Mouse (Mus musculus) left cerebral cortex, postnatal 4 days (tissue): ENCODE results near the gene Intu. TPM values are rescaled to one million over a fixed set of nuclear protein-coding genes. Genes with fewer than 3 reads are reported as not detected.

Experiments used
- DNase-seq: peaks from one replicate; pipeline ENCODE4 v3.0.0-alpha.2; 2022
- intact Hi-C: fragments of 180-260 bp; cut with DNase I; formaldehyde crosslinking; loops from one replicate; pipeline ENCODE4 v1.15.1; 2025
- total RNA-seq, 2 experiments: library from RNA; stranded (reverse); gene quantifications; 2 replicates each; pipeline ENCODE4 v1.2.3; 2021

Gene Intu
- total RNA-seq, 2 experiments from 2014 or later = 5.5 to 8.0 TPM

GRCm38 (mm10) chr3:40678856-40679255 is 147.8 kb downstream of the Intu start:
- intact Hi-C loops = no loop called here
- DNase-seq = no peak

GRCm38 (mm10) chr3:40682404-40682803 is 151.3 kb downstream of the Intu start:
- intact Hi-C loops = no loop called here
- DNase-seq = no peak

GRCm38 (mm10) chr3:40683171-40683570 is 152.1 kb downstream of the Intu start:
- DNase-seq = peak; percentile 10
- intact Hi-C loops = no loop called here

- intact Hi-C loops = no loop called here
- peak; percentile 52 for DNase-seq
Measured at GRCm38 (mm10) chr3:40685855-40686515, 154.9 kb downstream of the Intu start.

- DNase-seq = no peak
- intact Hi-C loops = no loop called here
Measured at GRCm38 (mm10) chr3:40686836-40687235, 155.8 kb downstream of the Intu start.

DNA sequence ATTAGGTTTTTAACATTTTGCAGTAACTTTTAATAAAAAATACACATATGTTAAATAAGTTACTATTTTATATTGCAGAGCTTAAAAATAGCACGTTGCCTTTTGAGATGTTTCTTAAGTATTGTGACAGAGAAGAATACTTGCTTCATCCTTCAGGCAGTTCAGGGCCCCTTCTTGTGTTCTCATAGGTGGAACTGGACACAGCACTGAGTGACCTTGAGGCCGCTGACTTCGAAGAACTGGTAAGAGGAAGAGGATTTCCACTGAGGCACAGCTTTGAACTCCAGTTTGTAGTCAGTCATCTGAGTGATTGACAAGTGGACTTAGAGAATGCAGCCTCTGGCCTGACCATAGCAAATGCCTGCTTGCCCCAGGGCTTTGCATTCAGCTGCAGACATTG is 156.5 kb downstream of the Intu start:
- no peak for DNase-seq

DNA sequence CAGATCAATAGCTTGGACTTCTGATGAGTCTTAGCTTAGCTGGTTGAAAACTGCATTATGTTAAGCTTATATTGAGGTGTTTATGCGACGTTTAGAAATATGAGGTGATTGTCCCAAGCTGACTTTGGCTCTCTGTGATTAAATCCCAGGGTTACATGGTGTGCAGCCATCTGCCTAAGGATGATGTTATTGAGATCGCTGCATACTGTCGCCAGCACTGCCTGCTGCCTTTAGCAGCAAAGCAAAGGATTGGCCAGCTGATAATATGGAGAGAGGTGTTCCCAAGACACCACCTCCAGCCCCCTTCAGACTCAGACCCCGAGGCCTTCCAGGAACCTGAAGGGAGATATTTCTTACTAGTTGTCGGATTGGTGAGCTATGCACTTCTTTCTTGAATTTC is 160.5 kb downstream of the Intu start:
- peak; percentile 38 for DNase-seq
- intact Hi-C loops = no loop called here

More for the DNA sequence above, 156.5 kb downstream of the Intu start:
- intact Hi-C loops = no loop called here

DNA sequence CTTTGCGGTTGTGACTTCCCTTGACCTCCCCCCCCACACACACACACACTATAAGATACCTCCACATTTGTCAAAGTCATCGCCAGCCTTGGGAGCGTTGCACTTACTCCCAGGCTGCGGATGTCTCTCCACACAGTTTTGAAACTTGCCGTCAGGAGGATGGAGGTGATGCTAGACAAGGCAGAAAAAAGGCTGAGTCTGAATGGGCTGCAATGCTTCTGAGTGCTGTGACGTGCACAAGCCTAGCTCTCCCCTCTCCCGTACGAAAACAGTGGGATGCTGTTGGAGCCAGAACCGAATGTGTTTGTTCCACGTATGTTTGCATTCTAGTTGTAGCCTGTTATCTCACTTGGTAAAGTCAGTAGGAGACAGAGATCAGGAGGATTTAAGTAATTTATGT is 162.3 kb downstream of the Intu start:
- DNase-seq = no peak
- intact Hi-C loops = no loop called here

DNA sequence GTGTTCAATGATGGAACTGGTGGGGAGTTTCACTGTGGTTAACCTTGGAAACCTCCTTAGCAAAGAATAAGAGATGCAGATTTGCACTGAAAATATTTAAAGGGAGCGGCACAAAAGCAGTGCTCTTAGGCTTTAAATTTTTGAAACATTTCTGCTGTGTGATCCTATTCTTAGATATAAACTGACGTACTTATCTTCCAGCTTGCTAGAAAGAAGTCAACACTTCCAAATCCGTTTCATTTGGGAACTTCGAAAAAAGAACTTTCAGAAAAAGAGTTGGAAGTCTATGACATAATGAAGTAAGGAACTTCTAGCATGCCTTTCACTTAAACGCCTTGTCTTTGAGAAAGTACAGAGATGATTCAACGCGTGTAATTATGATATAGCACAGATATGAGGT is 162.9 kb downstream of the Intu start:
- no peak for DNase-seq
- intact Hi-C loops = no loop called here

DNA sequence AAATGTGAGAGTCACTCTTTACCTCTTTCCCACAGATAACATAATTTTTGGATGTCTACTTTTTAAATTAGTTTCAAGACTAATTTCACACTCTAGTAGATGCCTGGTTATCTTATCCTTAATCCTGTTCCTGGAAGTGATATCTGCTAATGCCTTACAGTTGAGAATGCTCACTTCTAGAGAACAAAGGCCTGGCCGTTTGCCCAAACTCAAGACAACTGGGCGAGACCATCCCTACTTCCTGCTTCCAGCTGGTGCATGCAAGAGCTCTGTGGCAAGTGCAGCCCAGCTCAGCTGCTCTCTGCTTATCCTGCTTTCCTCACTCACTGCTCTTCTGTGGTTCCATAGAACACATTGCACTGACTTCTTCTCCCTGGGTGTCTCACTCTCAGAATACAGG is 163.4 kb downstream of the Intu start:
- intact Hi-C loops = no loop called here
- DNase-seq = peak; percentile 54

GRCm38 (mm10) chr3:40695162-40695561 is 164.1 kb downstream of the Intu start:
- no peak for DNase-seq
- intact Hi-C loops = no loop called here

- intact Hi-C loops = no loop called here
- DNase-seq = no peak
Measured at GRCm38 (mm10) chr3:40698834-40699233, 167.7 kb downstream of the Intu start.

- no peak for DNase-seq
- intact Hi-C loops = no loop called here
Measured at GRCm38 (mm10) chr3:40704816-40705430, 173.8 kb downstream of the Intu start.

GRCm38 (mm10) chr3:40708655-40709054 is 177.6 kb downstream of the Intu start, which contains the start of gene Slc25a31:
Gene Slc25a31, plus strand, starts transcription at chr3:40708855.
- no peak for DNase-seq
- intact Hi-C loops = no loop called here

- DNase-seq = no peak
- intact Hi-C loops = no loop called here
Measured at GRCm38 (mm10) chr3:40716056-40716455, 185.0 kb downstream of the Intu start.

- intact Hi-C loops = no loop called here
- DNase-seq = no peak
Measured at GRCm38 (mm10) chr3:40719022-40719421, 187.9 kb downstream of the Intu start.

DNA sequence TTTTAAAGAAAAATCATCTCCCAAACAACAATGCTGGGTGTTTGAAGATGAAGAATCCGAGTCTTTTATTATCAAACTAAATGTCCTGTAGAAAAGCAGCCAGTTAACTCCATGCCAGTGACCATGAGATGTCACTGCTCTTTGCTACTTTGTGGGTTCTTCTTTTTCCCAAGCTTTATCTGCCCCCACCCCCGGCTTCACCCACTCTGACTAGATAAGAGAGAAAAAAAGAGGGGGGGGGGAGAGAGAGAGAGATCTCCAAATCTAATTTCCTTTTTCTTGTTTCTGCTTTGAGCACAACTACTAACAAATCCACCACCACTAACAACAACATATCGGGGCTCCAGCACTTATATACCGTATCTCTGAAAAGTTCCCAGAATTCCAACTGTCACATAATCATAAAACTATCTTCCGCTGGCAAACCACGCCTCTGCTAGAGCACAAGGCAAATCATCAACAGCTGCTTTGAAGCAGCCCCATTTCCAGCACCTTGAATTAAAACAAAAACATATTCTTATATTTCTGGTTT is 207.4 kb downstream of the Intu start:
- no peak for DNase-seq
- intact Hi-C loops = no loop called here

DNA sequence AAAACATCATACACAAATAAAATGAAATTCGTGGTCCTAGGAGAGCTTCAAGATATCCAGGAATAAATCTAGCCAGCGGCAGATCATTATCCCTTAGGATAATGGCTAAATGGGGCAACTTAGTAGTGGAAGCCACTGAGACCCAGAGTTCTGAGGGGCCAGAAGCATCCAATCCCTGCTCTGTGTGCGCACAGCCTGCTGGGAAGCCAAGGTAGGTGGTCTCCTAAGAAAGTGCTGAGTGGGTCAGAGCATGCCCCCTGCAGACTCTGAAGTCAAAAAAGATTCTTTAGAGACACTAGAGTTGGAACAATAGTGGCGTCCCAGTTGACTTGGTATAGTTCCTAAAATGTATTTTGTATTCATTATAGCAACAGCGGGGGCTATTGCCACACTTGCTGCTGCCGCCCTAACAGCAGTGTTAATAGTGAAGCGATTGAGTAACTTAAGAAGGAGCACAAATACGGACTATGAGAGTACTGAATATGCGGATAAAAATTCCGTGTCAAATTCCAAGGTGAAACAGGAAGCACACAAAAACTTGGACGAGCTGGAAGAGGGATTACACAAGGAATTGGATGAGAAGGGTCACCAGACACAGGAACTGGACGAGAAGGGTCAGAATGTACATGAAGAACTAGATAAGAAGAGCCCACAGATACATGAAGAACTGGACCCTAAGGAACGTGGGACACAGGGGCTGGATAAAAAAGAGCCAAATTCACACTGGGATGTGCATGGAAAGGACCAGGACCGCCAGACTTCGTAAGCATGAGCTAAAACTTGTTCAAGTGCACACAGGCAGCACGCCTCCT is 213.1 kb downstream of the Intu start, which contains the start of gene Hspa4l:
Gene Hspa4l, plus strand, starts transcription at position 472 of the 812 bp plus-strand sequence.
- intact Hi-C loops = no loop called here
- no peak for DNase-seq

DNA sequence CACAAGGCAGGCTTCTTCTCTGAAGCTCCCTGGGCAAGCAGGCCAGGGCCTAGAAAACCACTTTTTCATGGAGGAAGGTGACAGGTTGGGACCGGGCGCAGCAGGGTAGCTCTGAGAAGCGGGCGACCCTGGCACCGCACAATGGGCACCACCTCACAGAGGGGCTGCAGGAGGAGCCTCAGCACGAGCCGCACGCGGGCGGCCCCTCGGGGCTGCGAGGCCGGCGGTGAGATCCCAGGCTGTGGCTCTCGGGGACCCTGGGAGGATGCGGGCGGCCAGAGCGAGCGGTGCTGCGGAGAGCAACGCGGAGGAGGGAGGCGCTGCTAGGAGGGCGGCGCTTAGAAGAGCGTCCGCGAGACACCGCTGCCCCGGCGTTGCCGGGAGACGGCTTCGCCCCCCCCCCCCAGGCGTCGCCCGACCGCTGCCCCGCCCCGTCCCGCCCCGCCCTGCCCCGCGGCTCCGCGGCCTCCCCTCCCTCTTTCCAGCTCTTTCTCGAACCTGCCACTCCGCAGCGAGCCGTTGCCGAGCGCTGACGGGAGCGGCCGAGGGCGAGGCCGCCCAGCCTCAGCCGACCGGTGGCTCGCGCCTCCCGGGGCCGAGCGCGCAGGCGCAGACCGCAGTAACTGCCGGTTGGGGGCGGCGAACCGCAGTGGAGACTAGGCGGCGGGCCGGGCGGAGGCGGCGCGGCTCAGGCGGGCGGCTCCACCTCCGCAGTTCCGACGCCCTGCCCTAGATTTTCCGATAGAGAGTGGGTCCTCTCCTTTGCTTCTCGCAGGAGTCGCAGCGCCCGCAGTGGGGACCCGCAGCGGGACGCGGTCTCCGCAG is 214.0 kb downstream of the Intu start:
- DNase-seq = peak; percentile 95
- intact Hi-C loops = loop anchor here (5.0 kb wide), 1 partner anchor 218 kb away; no protein-coding TSS in a partner anchor
